Mouse (Mus musculus) testis, adult 2 months (tissue): ENCODE data around the gene Slc10a1.

Source experiments
- CTCF ChIP-seq: fragments of 200-500 bp; IDR thresholded peaks from 2 replicates; pipeline ENCODE4 v1.5.1; 2012; ENCODE audit warnings: low read depth, mild to moderate bottlenecking, inconsistent platforms, low read length, moderate library complexity; ENCODE audit not compliant: control insufficient read depth, insufficient read depth, insufficient replicate concordance
- POLR2A ChIP-seq: fragments of 200-500 bp; IDR thresholded peaks from 2 replicates; pipeline ENCODE4 v1.6.1; 2012; ENCODE audit warnings: low read depth, mild to moderate bottlenecking, inconsistent platforms, low read length, moderate library complexity; ENCODE audit not compliant: control insufficient read depth

DNA sequence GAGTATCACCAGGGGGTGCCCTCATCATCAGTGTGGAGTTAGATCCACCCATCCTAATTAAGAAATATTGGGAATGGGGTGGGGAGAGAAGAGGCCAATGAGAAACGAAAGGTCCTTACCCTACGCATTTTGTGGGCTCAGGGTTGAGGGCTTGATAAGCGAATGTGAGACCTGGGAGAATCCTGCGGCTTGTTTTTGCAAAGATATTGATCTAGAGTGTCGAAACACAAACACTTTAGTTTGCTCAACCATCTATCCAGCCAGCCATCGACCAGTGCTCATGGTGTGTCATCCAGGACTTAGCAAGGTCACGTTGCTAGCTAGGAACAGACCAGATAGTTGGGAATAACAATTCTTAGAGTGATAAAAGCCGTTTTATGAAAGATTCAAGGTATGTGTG is 58.9 kb downstream of the Slc10a1 start:
- TF ChIP-seq CTCF, result no peak
- no peak for TF ChIP-seq POLR2A
